17 mouse cellular contexts compared by ENCODE assay signal in genomic region chr10:58981674-58982329, GRCm38 (mm10).
A peak's percentile ranks its signal among the peaks of the same experiment; 100 is the strongest.
DNase-seq lines count a peak whose midpoint lies in the region; ATAC-seq and TF ChIP-seq lines count a peak whose summit lies in the region.
"Had no signal": no experiment of that assay in that cellular context is flagged by ENCODE, and none has a peak within 500 bp of the region (broad histone marks: within the 10 kb centered on the region; RNA-seq: fewer than 3 reads in every experiment).

No protein-coding gene starts in this region.

- H3K36me3 ChIP-seq in neural tube, embryonic 13.5 days, result no peaks in the 10 kb centered on the region
- no peaks in the 10 kb centered on the region for H3K36me3 ChIP-seq in lung, embryonic 14.5 days (ENCODE audit: insufficient read depth)
- no peaks in the 10 kb centered on the region for H3K36me3 ChIP-seq in kidney, embryonic 14.5 days (ENCODE audit: control insufficient read depth, insufficient read depth, low read length)
- H3K36me3 ChIP-seq: kidney, embryonic 15.5 days; limb, embryonic 13.5 days; liver, embryonic 15.5 days had no signal

- peak; percentile 64 for ATAC-seq in frontal cortex, adult (ENCODE audit: low TSS enrichment)
- ATAC-seq in neural tube, embryonic 13.5 days (ENCODE audit: low read depth), result no peak
- ATAC-seq in lung, embryonic 14.5 days (ENCODE audit: insufficient read depth), result peak; percentile 49
- no peak for ATAC-seq in kidney, embryonic 14.5 days (ENCODE audit: low FRiP score, low TSS enrichment)
- ATAC-seq: inflammation-experienced regulatory T-cells, adult 6 months had no signal

- 0 out of 2 replicates have a peak overlapping the region, but pooled peaks have one; percentile 2 for H3K27ac ChIP-seq in neural tube, embryonic 13.5 days (replicated peaks)
- peak overlapping the region; percentile 80 for H3K27ac ChIP-seq in lung, embryonic 14.5 days (ENCODE audit: low read depth)
- no peak overlapping the region for H3K27ac ChIP-seq in kidney, embryonic 14.5 days (ENCODE audit: low read depth, low read length)
- H3K27ac ChIP-seq: kidney, embryonic 15.5 days; limb, embryonic 13.5 days; liver, embryonic 15.5 days had no signal

- WGBS in neural tube, embryonic 13.5 days, result 85% methylated on average over 9 of the region's 9 CpGs
- 63% methylated on average over 9 of the region's 9 CpGs for WGBS in lung, embryonic 14.5 days
- WGBS in kidney, embryonic 14.5 days, result 89% methylated on average over 9 of the region's 9 CpGs

- H3K4me3 ChIP-seq in neural tube, embryonic 13.5 days, result no peak overlapping the region
- no peak overlapping the region for H3K4me3 ChIP-seq in lung, embryonic 14.5 days (ENCODE audit: low read depth, low read length)
- no peak overlapping the region for H3K4me3 ChIP-seq in kidney, embryonic 14.5 days (ENCODE audit: low read length)
- H3K4me3 ChIP-seq: kidney, embryonic 15.5 days; limb, embryonic 13.5 days; liver, embryonic 15.5 days had no signal

- peaks cover 40% of the 10 kb centered on the region for H3K4me1 ChIP-seq in neural tube, embryonic 13.5 days (replicated peaks)
- H3K4me1 ChIP-seq in lung, embryonic 14.5 days (ENCODE audit: insufficient read depth), result no peaks in the 10 kb centered on the region
- no peaks in the 10 kb centered on the region for H3K4me1 ChIP-seq in kidney, embryonic 14.5 days (ENCODE audit: control insufficient read depth, insufficient read depth, low read length)
- H3K4me1 ChIP-seq: kidney, embryonic 15.5 days; liver, embryonic 15.5 days had no signal

- TF ChIP-seq CTCF in lung, embryonic 14.5 days (IDR thresholded peaks at IDR 0.05; ENCODE audit: low read depth), result no peak

- DNase-seq in frontal cortex, postnatal 36 days (ENCODE audit: low spot score in 2 of 2), result no peak
- no peak for DNase-seq in neural tube, embryonic 10.5 days (ENCODE audit: extremely low spot score, low spot score)
- peak; percentile 44 for DNase-seq in lung, embryonic 14.5 days
- DNase-seq in kidney, postnatal 36 days, result no peak
- no peak for DNase-seq in gastrocnemius, postnatal 14 days
- DNase-seq: B cell, adult 2 months; cerebellum, adult 18-20 months; heart, postnatal 36 days; right cerebral cortex, postnatal 25 days had no signal

- no peak overlapping the region for H3K9ac ChIP-seq in neural tube, embryonic 13.5 days
- H3K9ac ChIP-seq in lung, embryonic 14.5 days, result no peak overlapping the region
- no peak overlapping the region for H3K9ac ChIP-seq in kidney, embryonic 14.5 days (ENCODE audit: low read depth, low read length)
- H3K9ac ChIP-seq: kidney, embryonic 15.5 days; limb, embryonic 13.5 days; liver, embryonic 15.5 days had no signal

- H3K27me3 ChIP-seq in neural tube, embryonic 13.5 days, result 0 out of 2 replicates have a peak, but pooled peaks cover 4% of the 10 kb centered on the region
- H3K27me3 ChIP-seq in lung, embryonic 14.5 days (ENCODE audit: insufficient read depth, low read length), result no peaks in the 10 kb centered on the region
- H3K27me3 ChIP-seq in kidney, embryonic 14.5 days (ENCODE audit: control insufficient read depth, insufficient read depth, low read length), result no peaks in the 10 kb centered on the region
- H3K27me3 ChIP-seq: kidney, embryonic 15.5 days; limb, embryonic 13.5 days; liver, embryonic 15.5 days had no signal

- no peak overlapping the region for H3K4me2 ChIP-seq in neural tube, embryonic 13.5 days
- 0 out of 2 replicates have a peak overlapping the region, but pooled peaks have one; percentile 1 for H3K4me2 ChIP-seq in lung, embryonic 14.5 days
- no peak overlapping the region for H3K4me2 ChIP-seq in kidney, embryonic 14.5 days (replicated peaks; ENCODE audit: low read depth, low read length)
- H3K4me2 ChIP-seq: heart, embryonic 11.5 days; kidney, embryonic 15.5 days; limb, embryonic 13.5 days; liver, embryonic 15.5 days had no signal

- intact Hi-C loops in gastrocnemius, postnatal 14 days (cut with DNase I; ENCODE audit: low total_unique reads), result no loop called here

- no peaks in the 10 kb centered on the region for H3K9me3 ChIP-seq in neural tube, embryonic 13.5 days
- no peaks in the 10 kb centered on the region for H3K9me3 ChIP-seq in lung, embryonic 14.5 days (ENCODE audit: low read depth, low read length)
- H3K9me3 ChIP-seq in kidney, embryonic 14.5 days (ENCODE audit: control insufficient read depth, low read length), result no peaks in the 10 kb centered on the region
- H3K9me3 ChIP-seq: kidney, embryonic 15.5 days; limb, embryonic 13.5 days; liver, embryonic 15.5 days had no signal

Comparison
In these comparisons a context has a peak if more than half of its experiments do, and no peak if none do; other contexts are left out.
1. ATAC-seq: peak in frontal cortex, adult (single experiment) and lung, embryonic 14.5 days (single experiment); none in neural tube, embryonic 13.5 days (single experiment) and kidney, embryonic 14.5 days (single experiment).